In genomic region chr5:130139393-130139792, GRCm38 (mm10) we compare ENCODE assay signal across 7 mouse cellular contexts. TPM values are rescaled to one million over a fixed set of nuclear protein-coding genes. Genes with fewer than 3 reads are reported as not detected.
DNase-seq lines count a peak whose midpoint lies in the region; ATAC-seq lines count a peak whose summit lies in the region.

No protein-coding gene starts in this region.

- peak; percentile 24 for ATAC-seq in CD4-positive, CD25-positive, alpha-beta regulatory T cell, adult 4 months

- DNase-seq in Muller cell, postnatal 12 days (ENCODE audit: inconsistent ontology term): peak; percentile 73
- peak; percentile 84 to 88 for DNase-seq in cerebellum, postnatal 10 days
- DNase-seq in gastrocnemius, postnatal 25 days: peak; percentile 44
- DNase-seq in layer of hippocampus, adult 18-20 months (ENCODE audit: low spot score in 2 of 2): peak; percentile 54 to 87
- peak; percentile 88 for DNase-seq in lung, postnatal 14 days
- DNase-seq in skeletal muscle tissue, adult 2 months (ENCODE audit: low read depth, low spot score): peak; percentile 71

RNA-seq across cellular contexts. Expression of gene Kctd7, which starts 5.3 kb away (rescaled TPM):
- polyA plus RNA-seq in CD4-positive, CD25-positive, alpha-beta regulatory T cell, adult 4 months (2017; shearing (Covaris generic)): 1 to 10 TPM; 2.2 to 2.8 TPM
- 1 to 10 TPM; 2.8 to 3.9 TPM for total RNA-seq in gastrocnemius, postnatal 25 days (2021)
- total RNA-seq in layer of hippocampus, adult 18-20 months (2021): 10 to 100 TPM; 12.1 to 16.5 TPM

RNA-seq across cellular contexts. Expression of gene Rabgef1, which starts 32.2 kb away (rescaled TPM):
- 10 to 100 TPM; 32.1 to 43.4 TPM for polyA plus RNA-seq in CD4-positive, CD25-positive, alpha-beta regulatory T cell, adult 4 months (2017; shearing (Covaris generic))
- 10 to 100 TPM; 71.7 to 81.0 TPM for total RNA-seq in gastrocnemius, postnatal 25 days (2021)
- 10 to 100 TPM; 53.2 TPM for total RNA-seq in layer of hippocampus, adult 18-20 months (2021)

Comparison
In these comparisons a context has a peak if more than half of its experiments do, and no peak if none do; other contexts are left out.
1. Peak in every context shown above with its lines: DNase-seq and ATAC-seq.